Mouse (Mus musculus): ENCODE data around the gene Gpr132.

GRCm38 (mm10) chr12:112880661-112881060 is 12.6 kb upstream of the Gpr132 start:
- TF ChIP-seq E2F4 (IDR thresholded peaks at IDR 0.05; ENCODE audit: insufficient read depth) (no peak), POLR2AphosphoS2 (IDR thresholded peaks at IDR 0.05; ENCODE audit: insufficient read length, low read depth) (no peak), POLR2A (IDR thresholded peaks at IDR 0.05; ENCODE audit: insufficient read length, low read depth) (no peak), SRF (IDR thresholded peaks at IDR 0.05; ENCODE audit: control insufficient read depth, insufficient read length, low read depth) (no peak), MAX (IDR thresholded peaks at IDR 0.05; ENCODE audit: low read depth) (no peak), CEBPB (IDR thresholded peaks at IDR 0.05; ENCODE audit: insufficient read depth, poor library complexity, severe bottlenecking) (no peak), TCF3 (IDR thresholded peaks at IDR 0.05; ENCODE audit: insufficient read length, low read depth) (no peak), MYOG (IDR thresholded peaks at IDR 0.05; ENCODE audit: control insufficient read depth in 1 of 3, insufficient read depth in 1 of 3, insufficient read length in 2 of 3, low read depth in 2 of 3) (no peak)

Data from myocyte (in vitro differentiated cells).